In genomic region chr5:136076284-136076683, GRCm38 (mm10) we compare ENCODE assay signal across 12 mouse cellular contexts. TPM values are rescaled to one million over a fixed set of nuclear protein-coding genes. Genes with fewer than 3 reads are reported as not detected.
DNase-seq lines count a peak whose midpoint lies in the region; ATAC-seq and TF ChIP-seq lines count a peak whose summit lies in the region.
"Had no signal": no experiment of that assay in that cellular context is flagged by ENCODE, and none has a peak within 500 bp of the region (broad histone marks: within the 10 kb centered on the region; RNA-seq: fewer than 3 reads in every experiment).

No protein-coding gene starts in this region.

- no peaks in the 10 kb centered on the region for H3K9me3 ChIP-seq in ES-E14 (ENCODE audit: control insufficient read depth, insufficient read depth, low read depth, low read length)
- no peaks in the 10 kb centered on the region for H3K9me3 ChIP-seq in intestine, embryonic 15.5 days
- H3K9me3 ChIP-seq: heart, embryonic 10.5 days; hindbrain, embryonic 15.5 days had no signal

- H3K4me1 ChIP-seq in ES-E14 (ENCODE audit: control insufficient read depth in 2 of 2, insufficient read depth in 2 of 2, low read length in 2 of 2, poor library complexity in 1 of 2) = peaks cover 6 to 18% of the 10 kb centered on the region in 2 experiments; a peak in 2 of 4 replicates
- H3K4me1 ChIP-seq in intestine, embryonic 15.5 days (replicated peaks) = peaks cover 8% of the 10 kb centered on the region; the same call in 1 of the 2 replicates
- H3K4me1 ChIP-seq: heart, embryonic 10.5 days; hindbrain, embryonic 15.5 days had no signal

- intact Hi-C loops in gastrocnemius, adult 2 months (cut with DNase I) = no loop called here
- intact Hi-C loops in gastrocnemius, postnatal 14 days (cut with DNase I; ENCODE audit: low total_unique reads) = no loop called here
- intact Hi-C loops in left cerebral cortex, postnatal 25 days (cut with DNase I) = no loop called here
- intact Hi-C loops in left cerebral cortex, postnatal 36 days (cut with DNase I) = no loop called here

- H3K27me3 ChIP-seq in intestine, embryonic 15.5 days (replicated peaks) = no peaks in the 10 kb centered on the region
- H3K27me3 ChIP-seq: hindbrain, embryonic 15.5 days had no signal

- in situ Hi-C loops in ES-E14 (cut with MboI; ENCODE audit: low sequenced_read_pairs in 2 of 2, unreplicated experiment in 2 of 2) = no loop called here

- H3K9ac ChIP-seq in ES-E14 (ENCODE audit: insufficient read depth, low read depth, low read length, poor library complexity, severe bottlenecking) = no peak overlapping the region; the same call in 1 of the 2 replicates
- H3K9ac ChIP-seq in intestine, embryonic 15.5 days = no peak overlapping the region
- H3K9ac ChIP-seq: hindbrain, embryonic 15.5 days had no signal

- no peak for DNase-seq in gastrocnemius, adult 2 months
- DNase-seq in gastrocnemius, postnatal 14 days = no peak
- DNase-seq in left cerebral cortex, postnatal 25 days (ENCODE audit: low spot score in 2 of 2) = peak; percentile 16 to 50
- no peak for DNase-seq in left cerebral cortex, adult 11 months (ENCODE audit: low spot score)
- DNase-seq in ES-E14 (ENCODE audit: low read depth, low spot score) = no peak
- no peak for DNase-seq in left cerebral cortex, postnatal 36 days (ENCODE audit: low spot score in 2 of 2)
- no peak for DNase-seq in adrenal gland, postnatal 36 days

- H3K36me3 ChIP-seq in ES-E14 (ENCODE audit: control insufficient read depth, insufficient read depth, low read length, poor library complexity, severe bottlenecking) = no peaks in the 10 kb centered on the region
- H3K36me3 ChIP-seq in intestine, embryonic 15.5 days = no peaks in the 10 kb centered on the region
- H3K36me3 ChIP-seq: heart, embryonic 10.5 days; hindbrain, embryonic 15.5 days had no signal

- no peak overlapping the region for H3K4me3 ChIP-seq in gastrocnemius, adult 2 months
- H3K4me3 ChIP-seq in ES-E14 (ENCODE audit: insufficient read depth in 1 of 2, low read depth in 1 of 2, low read length in 2 of 2, poor library complexity in 1 of 2, severe bottlenecking in 1 of 2) = no peak overlapping the region
- no peak overlapping the region for H3K4me3 ChIP-seq in intestine, embryonic 15.5 days (replicated peaks)
- H3K4me3 ChIP-seq: heart, embryonic 10.5 days; hindbrain, embryonic 15.5 days had no signal

- no peak for TF ChIP-seq CTCF in gastrocnemius, adult 2 months (IDR thresholded peaks at IDR 0.05)

- ATAC-seq in intestine, embryonic 15.5 days = peak; percentile 68

- H3K27ac ChIP-seq in gastrocnemius, adult 2 months = peak overlapping the region; percentile 79
- peak overlapping the region; percentile 16; the same call in 1 of the 2 replicates for H3K27ac ChIP-seq in ES-E14 (ENCODE audit: insufficient read depth, low read depth, low read length, poor library complexity, severe bottlenecking)
- 0 out of 2 replicates have a peak overlapping the region, but pooled peaks have one; percentile 28 for H3K27ac ChIP-seq in intestine, embryonic 15.5 days
- H3K27ac ChIP-seq: heart, embryonic 10.5 days; hindbrain, embryonic 15.5 days had no signal

- WGBS in intestine, embryonic 15.5 days = 24% methylated on average over 7 of the region's 7 CpGs

- H3K4me2 ChIP-seq in intestine, embryonic 15.5 days (replicated peaks) = peak overlapping the region; percentile 14; the same call in 1 of the 2 replicates
- H3K4me2 ChIP-seq: hindbrain, embryonic 15.5 days had no signal

TF ChIP-seq in ES-E14, 5 proteins besides CTCF, POLR2A, EP300 and RAD21:
- no peak for TF ChIP-seq MAFK (IDR thresholded peaks at IDR 0.05; ENCODE audit: insufficient read depth, low read depth, low read length)
- no peak for TF ChIP-seq ZNF384 (IDR thresholded peaks at IDR 0.05; ENCODE audit: low read depth, low read length)
- TF ChIP-seq CHD2 (IDR thresholded peaks at IDR 0.05; ENCODE audit: low read depth, low read length) = no peak
- TF ChIP-seq ZC3H11A (IDR thresholded peaks at IDR 0.05; ENCODE audit: borderline replicate concordance, low read depth, low read length) = no peak
- TF ChIP-seq HCFC1 (IDR thresholded peaks at IDR 0.05; ENCODE audit: borderline replicate concordance, insufficient read depth, low read length) = no peak

RNA-seq across cellular contexts. Expression of gene Rasa4, which starts 7.4 kb away (rescaled TPM):
- total RNA-seq in gastrocnemius, adult 2 months (2021) = 10 to 100 TPM; 25.0 to 28.8 TPM
- 10 to 100 TPM; 14.6 to 15.3 TPM for total RNA-seq in gastrocnemius, postnatal 14 days (2021)
- 1 to 10 TPM; 3.5 to 5.0 TPM for total RNA-seq in left cerebral cortex, postnatal 25 days (2021)
- total RNA-seq in ES-E14 (2012; rRNA removed) = 17.4 and 21.7 TPM in 2 replicates
- 16.3 and 19.4 TPM in 2 replicates for polyA plus RNA-seq in intestine, embryonic 15.5 days (2015; fragmentation: Nextera tagmentation; extraction: Ambion mirVana)
- 1 to 10 TPM; 3.8 to 7.0 TPM for total RNA-seq in left cerebral cortex, postnatal 36 days (2021)
- 10 to 100 TPM; 11.2 to 11.9 TPM for total RNA-seq in adrenal gland, postnatal 36 days (2021)

RNA-seq across cellular contexts. Expression of gene Upk3bl, which starts 22.0 kb away (rescaled TPM):
- total RNA-seq in gastrocnemius, adult 2 months (2021) = not detected
- under 1 TPM in 1 of 2 experiments, not detected in 1; 0.27 TPM for total RNA-seq in gastrocnemius, postnatal 14 days (2021)
- total RNA-seq in left cerebral cortex, postnatal 25 days (2021) = not detected
- total RNA-seq in ES-E14 (2012; rRNA removed) = 2.2 and 5.1 TPM in 2 replicates
- polyA plus RNA-seq in intestine, embryonic 15.5 days (2015; fragmentation: Nextera tagmentation; extraction: Ambion mirVana) = 1.4 and 1.9 TPM in 2 replicates
- not detected for total RNA-seq in left cerebral cortex, postnatal 36 days (2021)
- total RNA-seq in adrenal gland, postnatal 36 days (2021) = not detected
- total RNA-seq: common myeloid progenitor, adult 5-6 weeks; left cerebral cortex, postnatal 14 days had no signal

RNA-seq across cellular contexts. Expression of gene Upk3b, which starts 38.0 kb away (rescaled TPM):
- total RNA-seq in gastrocnemius, adult 2 months (2021) = not detected
- total RNA-seq in gastrocnemius, postnatal 14 days (2021) = not detected
- not detected for total RNA-seq in left cerebral cortex, postnatal 25 days (2021)
- 1.6 and 2.2 TPM in 2 replicates for total RNA-seq in ES-E14 (2012; rRNA removed)
- 42.9 and 45.6 TPM in 2 replicates for polyA plus RNA-seq in intestine, embryonic 15.5 days (2015; fragmentation: Nextera tagmentation; extraction: Ambion mirVana)
- not detected for total RNA-seq in left cerebral cortex, postnatal 36 days (2021)
- total RNA-seq in adrenal gland, postnatal 36 days (2021) = 1 to 10 TPM; 5.3 to 6.8 TPM
- total RNA-seq: common myeloid progenitor, adult 5-6 weeks; left cerebral cortex, postnatal 14 days had no signal
- polyA plus RNA-seq: hindbrain, embryonic 15.5 days had no signal

RNA-seq across cellular contexts. Expression of gene Polr2j, which starts 40.1 kb away (rescaled TPM):
- total RNA-seq in gastrocnemius, adult 2 months (2021) = 10 to 100 TPM; 62.9 to 69.6 TPM
- 10 to 100 TPM; 52.9 to 66.0 TPM for total RNA-seq in gastrocnemius, postnatal 14 days (2021)
- total RNA-seq in left cerebral cortex, postnatal 25 days (2021) = 10 to 100 TPM; 71.5 to 83.9 TPM
- total RNA-seq in ES-E14 (2012; rRNA removed) = 168 and 195 TPM in 2 replicates
- polyA plus RNA-seq in intestine, embryonic 15.5 days (2015; fragmentation: Nextera tagmentation; extraction: Ambion mirVana) = 231 and 236 TPM in 2 replicates
- 10 to 100 TPM; 69.8 to 82.9 TPM for total RNA-seq in left cerebral cortex, postnatal 36 days (2021)
- 10 to 100 TPM; 69.3 to 96.9 TPM for total RNA-seq in adrenal gland, postnatal 36 days (2021)

RNA-seq across cellular contexts. Expression of gene Lrwd1, which starts 59.6 kb away (rescaled TPM):
- total RNA-seq in gastrocnemius, adult 2 months (2021) = 1 to 10 TPM; 4.6 to 5.5 TPM
- 1 to 10 TPM; 4.0 to 4.3 TPM for total RNA-seq in gastrocnemius, postnatal 14 days (2021)
- total RNA-seq in left cerebral cortex, postnatal 25 days (2021) = 10 to 100 TPM; 13.3 TPM
- 74.7 and 89.7 TPM in 2 replicates for total RNA-seq in ES-E14 (2012; rRNA removed)
- 24.5 and 25.3 TPM in 2 replicates for polyA plus RNA-seq in intestine, embryonic 15.5 days (2015; fragmentation: Nextera tagmentation; extraction: Ambion mirVana)
- 10 to 100 TPM; 10.9 to 17.7 TPM for total RNA-seq in left cerebral cortex, postnatal 36 days (2021)
- total RNA-seq in adrenal gland, postnatal 36 days (2021) = 10 to 100 TPM in 1 of 2 experiments, 1 to 10 TPM in 1; 9.6 to 11.5 TPM

Comparison
In these comparisons a context has a peak if more than half of its experiments do, and no peak if none do; other contexts are left out.
1. DNase-seq: peak in left cerebral cortex, postnatal 25 days (2 of 2); none in gastrocnemius, adult 2 months (single experiment), gastrocnemius, postnatal 14 days (single experiment), left cerebral cortex, adult 11 months (single experiment), ES-E14 (single experiment), left cerebral cortex, postnatal 36 days (0 of 2) and adrenal gland, postnatal 36 days (0 of 2).
2. H3K27ac ChIP-seq: peak in every context shown above with its lines; median percentile 79 in gastrocnemius, adult 2 months; 28 in intestine, embryonic 15.5 days; 16 in ES-E14.